Mouse (Mus musculus): ENCODE data around the gene 2900026A02Rik.

The 2900026A02Rik gene

GRCm38 (mm10) chr5:113173318-113173717 is 47.7 kb downstream of the 2900026A02Rik start:
- peak; percentile 79 for DNase-seq

- no peak for DNase-seq
Observed at GRCm38 (mm10) chr5:113171968-113172578, 49.0 kb downstream of the 2900026A02Rik start.

- DNase-seq = no peak
Observed at GRCm38 (mm10) chr5:113170064-113170754, 50.8 kb downstream of the 2900026A02Rik start.

GRCm38 (mm10) chr5:113167733-113168132 is 53.3 kb downstream of the 2900026A02Rik start:
- peak; percentile 78 for DNase-seq

- DNase-seq = no peak
Observed at GRCm38 (mm10) chr5:113165481-113165880, 55.6 kb downstream of the 2900026A02Rik start.

- peak; percentile 46 for DNase-seq
Observed at GRCm38 (mm10) chr5:113164873-113165441, 56.1 kb downstream of the 2900026A02Rik start.

- no peak for DNase-seq
Observed at GRCm38 (mm10) chr5:113164448-113164847, 56.6 kb downstream of the 2900026A02Rik start.

- DNase-seq = no peak
Observed at GRCm38 (mm10) chr5:113163116-113163515, 57.9 kb downstream of the 2900026A02Rik start.

GRCm38 (mm10) chr5:113162699-113163098 is 58.3 kb downstream of the 2900026A02Rik start:
- DNase-seq = no peak

- no peak for DNase-seq
Observed at GRCm38 (mm10) chr5:113161576-113161975, 59.5 kb downstream of the 2900026A02Rik start.

GRCm38 (mm10) chr5:113160320-113160719 is 60.7 kb downstream of the 2900026A02Rik start:
- DNase-seq = no peak

GRCm38 (mm10) chr5:113158759-113159355 is 62.2 kb downstream of the 2900026A02Rik start:
- DNase-seq = no peak

GRCm38 (mm10) chr5:113157588-113157987 is 63.4 kb downstream of the 2900026A02Rik start:
- no peak for DNase-seq

GRCm38 (mm10) chr5:113157006-113157405 is 64.0 kb downstream of the 2900026A02Rik start:
- no peak for DNase-seq

- DNase-seq = peak; percentile 84
Observed at GRCm38 (mm10) chr5:113155133-113155532, 65.9 kb downstream of the 2900026A02Rik start.

GRCm38 (mm10) chr5:113154441-113154840 is 66.6 kb downstream of the 2900026A02Rik start:
- DNase-seq = no peak

- no peak for DNase-seq
Observed at GRCm38 (mm10) chr5:113153508-113153830, 67.6 kb downstream of the 2900026A02Rik start.

- no peak for DNase-seq
Observed at GRCm38 (mm10) chr5:113152663-113153507, 68.2 kb downstream of the 2900026A02Rik start.

GRCm38 (mm10) chr5:113151554-113152103 is 69.4 kb downstream of the 2900026A02Rik start:
- DNase-seq = peak; percentile 60

GRCm38 (mm10) chr5:113150871-113151553 is 70.0 kb downstream of the 2900026A02Rik start:
- no peak for DNase-seq

- DNase-seq = no peak
Observed at GRCm38 (mm10) chr5:113149052-113149451, 72.0 kb downstream of the 2900026A02Rik start.

GRCm38 (mm10) chr5:113147994-113148471 is 73.0 kb downstream of the 2900026A02Rik start:
- peak; percentile 54 for DNase-seq

Data from right cerebral cortex, postnatal 4 days (tissue).